Mouse (Mus musculus): ENCODE data around the gene Cnot6l. TPM values are rescaled to one million over a fixed set of nuclear protein-coding genes. Genes with fewer than 3 reads are reported as not detected.

Cnot6l gene
- polyA plus RNA-seq, 2 experiments: 2.8 to 5.8 TPM

DNA sequence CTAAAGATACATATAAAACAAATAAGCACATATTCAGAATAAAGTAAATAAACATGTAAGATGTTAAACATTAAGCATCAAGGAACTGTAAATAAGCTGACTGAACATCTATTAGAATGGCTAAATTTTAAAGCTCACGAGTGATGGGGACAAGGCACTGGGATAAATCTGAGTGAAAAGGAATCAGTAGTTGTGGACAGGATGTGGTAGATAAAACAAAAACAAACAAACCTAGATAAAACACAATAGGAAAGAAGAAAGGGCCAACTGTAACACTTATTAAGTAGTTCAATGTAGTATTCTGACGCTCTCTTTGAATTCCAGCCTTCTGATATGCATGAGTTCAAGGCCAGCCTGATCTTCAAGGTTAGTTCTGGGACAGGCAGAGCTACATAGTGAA, 21.6 kb downstream of the Cnot6l start:
- no peaks in the 10 kb centered on the region for H3K36me3 ChIP-seq (replicated peaks; ENCODE audit: control insufficient read depth, insufficient read depth, low read depth)
- H3K4me3 ChIP-seq (ENCODE audit: insufficient read depth in 1 of 2, low read depth in 2 of 2, low read length in 2 of 2): no peak overlapping the region
- H3K4me2 ChIP-seq (ENCODE audit: low read depth): no peak overlapping the region
- no peak for DNase-seq (ENCODE audit: low read depth in 3 of 3, low spot score in 3 of 3)
- H3K27ac ChIP-seq: no peak overlapping the region
- H3K9ac ChIP-seq (replicated peaks): no peak overlapping the region
- ATAC-seq (ENCODE audit: insufficient read depth): no peak
- H3K27me3 ChIP-seq (ENCODE audit: control insufficient read depth, insufficient read depth, low read length): no peaks in the 10 kb centered on the region
- no peaks in the 10 kb centered on the region; a peak in 1 of 4 replicates for H3K4me1 ChIP-seq (replicated peaks; ENCODE audit: control insufficient read depth in 2 of 2, insufficient read depth in 2 of 2, low read length in 1 of 2)
- no peak for TF ChIP-seq CTCF (IDR thresholded peaks at IDR 0.05; ENCODE audit: low read depth)
- TF ChIP-seq EP300 (IDR thresholded peaks at IDR 0.05; ENCODE audit: low read depth): no peak
- H3K9me3 ChIP-seq (ENCODE audit: control insufficient read depth, low read length): no peaks in the 10 kb centered on the region
- 50% methylated on average over 2 of the region's 2 CpGs for WGBS (ENCODE audit: insufficient replicate concordance)

DNA sequence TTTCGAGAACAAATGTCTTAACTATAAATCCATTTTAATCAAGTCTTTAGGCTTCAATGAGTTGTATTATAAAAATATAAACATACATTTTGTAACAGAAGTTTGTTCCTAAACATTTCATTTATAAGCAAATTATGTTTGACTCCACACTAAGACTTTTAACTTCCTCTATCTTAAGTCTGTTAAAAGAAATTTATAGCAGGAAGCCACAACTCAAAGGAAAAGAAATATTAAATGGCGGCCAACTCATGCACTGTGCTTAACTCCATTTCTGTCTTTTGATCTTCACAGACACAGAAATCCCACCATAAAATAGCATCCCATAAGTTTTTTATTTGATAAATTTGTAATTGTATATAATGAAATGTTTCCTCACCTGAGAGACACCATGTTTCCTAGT, 33.3 kb downstream of the Cnot6l start:
- ATAC-seq (ENCODE audit: insufficient read depth) (no peak), DNase-seq (ENCODE audit: low read depth in 3 of 3, low spot score in 3 of 3) (no peak)
- Histone ChIP-seq H3K4me1 (replicated peaks; ENCODE audit: control insufficient read depth in 2 of 2, insufficient read depth in 2 of 2, low read length in 1 of 2) (no peaks in the 10 kb centered on the region), H3K4me2 (ENCODE audit: low read depth) (no peak overlapping the region), H3K9ac (replicated peaks) (no peak overlapping the region), H3K9me3 (ENCODE audit: control insufficient read depth, low read length) (no peaks in the 10 kb centered on the region), H3K4me3 (ENCODE audit: insufficient read depth in 1 of 2, low read depth in 2 of 2, low read length in 2 of 2) (no peak overlapping the region), H3K36me3 (replicated peaks; ENCODE audit: control insufficient read depth, insufficient read depth, low read depth) (peaks cover 3% of the 10 kb centered on the region; the same call in 1 of the 2 replicates), H3K27me3 (ENCODE audit: control insufficient read depth, insufficient read depth, low read length) (no peaks in the 10 kb centered on the region), H3K27ac (no peak overlapping the region)
- 61% methylated on average over 2 of the region's 2 CpGs for WGBS (ENCODE audit: insufficient replicate concordance)
- no peak for TF ChIP-seq CTCF (IDR thresholded peaks at IDR 0.05; ENCODE audit: low read depth)
- TF ChIP-seq EP300 (IDR thresholded peaks at IDR 0.05; ENCODE audit: low read depth): no peak

DNA sequence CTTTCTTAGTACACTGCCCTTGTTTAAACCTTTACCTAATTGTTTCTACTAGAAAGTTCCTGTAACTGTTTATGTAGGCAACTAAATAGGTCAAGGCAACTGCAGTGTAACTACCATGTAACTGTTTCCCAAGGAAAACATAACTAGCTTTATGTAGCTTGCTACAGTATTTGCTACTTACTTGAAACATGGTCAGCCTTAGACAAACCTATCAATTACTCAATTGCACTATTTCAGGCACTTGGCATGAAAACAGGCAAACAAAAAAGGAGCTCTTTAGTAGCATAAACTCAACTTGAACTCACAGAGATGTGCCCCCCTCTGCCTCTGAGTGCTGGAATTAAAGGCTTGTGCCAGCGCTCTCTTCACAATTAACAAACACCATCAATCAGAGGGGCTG, 37.1 kb downstream of the Cnot6l start:
- whole genome bisulfite sequencing (ENCODE audit: insufficient replicate concordance): 78% methylated on average over 1 of the region's 1 CpGs
- DNase-seq (ENCODE audit: low read depth in 3 of 3, low spot score in 3 of 3): no peak
- ATAC-seq (ENCODE audit: insufficient read depth): no peak
- Histone ChIP-seq H3K4me3 (ENCODE audit: insufficient read depth in 1 of 2, low read depth in 2 of 2, low read length in 2 of 2) (no peak overlapping the region), H3K27ac (no peak overlapping the region), H3K9ac (replicated peaks) (no peak overlapping the region), H3K9me3 (ENCODE audit: control insufficient read depth, low read length) (no peaks in the 10 kb centered on the region), H3K27me3 (ENCODE audit: control insufficient read depth, insufficient read depth, low read length) (no peaks in the 10 kb centered on the region), H3K4me1 (replicated peaks; ENCODE audit: control insufficient read depth in 2 of 2, insufficient read depth in 2 of 2, low read length in 1 of 2) (no peaks in the 10 kb centered on the region), H3K4me2 (ENCODE audit: low read depth) (no peak overlapping the region), H3K36me3 (replicated peaks; ENCODE audit: control insufficient read depth, insufficient read depth, low read depth) (peaks cover 3% of the 10 kb centered on the region; the same call in 1 of the 2 replicates)
- TF ChIP-seq EP300 (IDR thresholded peaks at IDR 0.05; ENCODE audit: low read depth) (no peak), CTCF (IDR thresholded peaks at IDR 0.05; ENCODE audit: low read depth) (no peak)

DNA sequence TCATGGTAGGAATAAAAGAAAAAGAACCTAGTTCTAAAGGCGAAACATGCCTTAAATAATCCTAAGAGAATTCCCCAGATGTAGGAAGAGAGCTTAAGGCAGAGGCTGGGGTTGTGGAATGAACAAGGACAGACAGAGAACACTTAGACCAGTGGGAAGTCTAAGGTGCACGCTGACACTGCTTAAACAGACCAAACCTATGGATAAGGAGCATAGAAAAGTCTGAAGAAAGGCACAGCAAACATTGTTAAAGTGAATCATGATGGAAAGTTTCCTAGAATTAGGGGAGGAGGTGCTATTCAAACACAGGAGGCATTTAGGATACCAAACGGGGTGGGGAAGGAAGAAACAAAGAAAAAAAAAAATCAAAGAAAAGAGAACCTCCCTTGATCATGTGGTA, 49.0 kb downstream of the Cnot6l start:
- Histone ChIP-seq H3K4me1 (replicated peaks; ENCODE audit: control insufficient read depth in 2 of 2, insufficient read depth in 2 of 2, low read length in 1 of 2) (no peaks in the 10 kb centered on the region), H3K4me3 (ENCODE audit: insufficient read depth in 1 of 2, low read depth in 2 of 2, low read length in 2 of 2) (no peak overlapping the region), H3K4me2 (ENCODE audit: low read depth) (no peak overlapping the region), H3K9ac (replicated peaks) (no peak overlapping the region), H3K36me3 (replicated peaks; ENCODE audit: control insufficient read depth, insufficient read depth, low read depth) (no peaks in the 10 kb centered on the region), H3K27me3 (ENCODE audit: control insufficient read depth, insufficient read depth, low read length) (no peaks in the 10 kb centered on the region), H3K9me3 (ENCODE audit: control insufficient read depth, low read length) (no peaks in the 10 kb centered on the region), H3K27ac (no peak overlapping the region)
- DNase-seq (ENCODE audit: low read depth in 3 of 3, low spot score in 3 of 3) (no peak), ATAC-seq (ENCODE audit: insufficient read depth) (no peak)
- 76% methylated on average over 3 of the region's 3 CpGs for WGBS (ENCODE audit: insufficient replicate concordance)
- no peak for TF ChIP-seq EP300 (IDR thresholded peaks at IDR 0.05; ENCODE audit: low read depth)
- no peak for TF ChIP-seq CTCF (IDR thresholded peaks at IDR 0.05; ENCODE audit: low read depth)

DNA sequence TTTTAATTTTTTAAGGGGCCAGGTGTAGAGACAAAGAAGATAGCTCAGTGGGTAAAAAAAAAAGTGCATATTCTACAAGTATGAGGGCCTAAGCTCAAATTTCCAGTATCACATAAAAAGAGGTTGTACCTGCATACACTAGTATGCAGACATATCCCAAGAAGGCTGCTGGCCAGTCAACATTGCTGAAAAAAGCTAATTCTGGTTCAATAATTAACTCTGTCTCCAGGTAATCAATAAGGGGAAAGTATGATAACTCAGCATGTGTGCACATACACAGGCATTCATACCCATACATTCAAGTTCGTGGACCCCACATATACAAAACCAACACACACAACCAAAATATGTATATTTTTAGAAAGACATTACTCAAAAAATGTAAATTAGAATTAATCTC, 59.3 kb downstream of the Cnot6l start:
- no peak for ATAC-seq (ENCODE audit: insufficient read depth)
- no peak overlapping the region for H3K27ac ChIP-seq
- TF ChIP-seq EP300 (IDR thresholded peaks at IDR 0.05; ENCODE audit: low read depth) (no peak), CTCF (IDR thresholded peaks at IDR 0.05; ENCODE audit: low read depth) (no peak)
- no peak overlapping the region for H3K9ac ChIP-seq (replicated peaks)
- H3K4me3 ChIP-seq (ENCODE audit: insufficient read depth in 1 of 2, low read depth in 2 of 2, low read length in 2 of 2): no peak overlapping the region
- no peak overlapping the region for H3K4me2 ChIP-seq (ENCODE audit: low read depth)
- no peak for DNase-seq (ENCODE audit: low read depth in 3 of 3, low spot score in 3 of 3)
- H3K4me1 ChIP-seq (replicated peaks; ENCODE audit: control insufficient read depth in 2 of 2, insufficient read depth in 2 of 2, low read length in 1 of 2): no peaks in the 10 kb centered on the region
- H3K27me3 ChIP-seq (ENCODE audit: control insufficient read depth, insufficient read depth, low read length): no peaks in the 10 kb centered on the region
- no peaks in the 10 kb centered on the region for H3K36me3 ChIP-seq (replicated peaks; ENCODE audit: control insufficient read depth, insufficient read depth, low read depth)
- WGBS (ENCODE audit: insufficient replicate concordance): 62% methylated on average over 1 of the region's 1 CpGs
- no peaks in the 10 kb centered on the region for H3K9me3 ChIP-seq (ENCODE audit: control insufficient read depth, low read length)
